Mouse (Mus musculus) MEL (cell line): ENCODE data around the gene Cavin3. TPM values are rescaled to one million over a fixed set of nuclear protein-coding genes. Genes with fewer than 3 reads are reported as not detected.

Source experiments
- DNase-seq: peaks from one replicate; pipeline ENCODE4 v3.0.0; 2011; ENCODE audit warnings: low read depth, low spot score
- H3K27ac ChIP-seq: 2 replicates; pipeline ENCODE4 v1.5.1; 2012; ENCODE audit warnings: low read depth, mild to moderate bottlenecking, control low read depth, low read length, moderate library complexity; ENCODE audit not compliant: control insufficient read depth
- H3K27me3 ChIP-seq, 2 experiments: fragments of 150-350 bp in 1 of 2; sonication (generic) in 1 of 2; 2 replicates each; pipeline ENCODE4 v1.6.1; 2012; ENCODE audit warnings: low read length in 2 of 2, mild to moderate bottlenecking in 2 of 2, improper control_type of control experiment in 1 of 2, moderate library complexity in 1 of 2; ENCODE audit not compliant: insufficient read depth in 2 of 2, control insufficient read depth in 1 of 2
- H3K36me3 ChIP-seq, 2 experiments: 2 replicates each; pipeline ENCODE4 v1.6.1; 2012 to 2014; ENCODE audit warnings: low read length in 2 of 2, improper control_type of control experiment in 1 of 2, inconsistent platforms in 1 of 2, mild to moderate bottlenecking in 1 of 2; ENCODE audit not compliant: insufficient read depth in 2 of 2, control insufficient read depth in 1 of 2
- H3K4me1 ChIP-seq, 2 experiments: fragments of 150-350 bp in 1 of 2; sonication (generic) in 1 of 2; 2 replicates each; pipeline ENCODE4 v1.6.1; 2012; ENCODE audit warnings: low read length in 2 of 2, improper control_type of control experiment in 1 of 2, mild to moderate bottlenecking in 1 of 2; ENCODE audit not compliant: insufficient read depth in 2 of 2, control insufficient read depth in 1 of 2
- H3K4me3 ChIP-seq, 2 experiments: fragments of 150-350 bp in 1 of 2; sonication (generic) in 1 of 2; 2 replicates each; pipeline ENCODE4 v1.5.1; 2012; ENCODE audit warnings: low read depth in 2 of 2, low read length in 2 of 2, mild to moderate bottlenecking in 2 of 2, moderate library complexity in 2 of 2, control low read depth in 1 of 2, improper control_type of control experiment in 1 of 2; ENCODE audit not compliant: control insufficient read depth in 1 of 2, insufficient read depth in 1 of 2
- H3K79me2 ChIP-seq: 2 replicates; pipeline ENCODE4 v1.6.1; 2012; ENCODE audit warnings: mild to moderate bottlenecking, low read length, moderate library complexity; ENCODE audit not compliant: control insufficient read depth, poor library complexity, insufficient read depth
- H3K9ac ChIP-seq: 2 replicates; pipeline ENCODE4 v1.6.1; 2012; ENCODE audit warnings: low read depth, mild to moderate bottlenecking, control low read depth, low read length, moderate library complexity; ENCODE audit not compliant: control insufficient read depth, poor library complexity, severe bottlenecking
- H3K9me3 ChIP-seq: fragments of 150-350 bp; sonication (generic); replicated peaks from 2 replicates; pipeline ENCODE4 v1.6.1; 2012; ENCODE audit warnings: mild to moderate bottlenecking, low read length, improper control_type of control experiment, moderate library complexity; ENCODE audit not compliant: insufficient read depth
- E2F4 ChIP-seq: IDR thresholded peaks from 2 replicates; pipeline ENCODE4 v1.6.1; 2011; ENCODE audit warnings: low read depth, low read length, improper control_type of control experiment, borderline replicate concordance
- ELF1 ChIP-seq: IDR thresholded peaks from 2 replicates; pipeline ENCODE4 v1.6.1; 2014; ENCODE audit warnings: low read depth, mild to moderate bottlenecking, inconsistent platforms, low read length, improper control_type of control experiment, moderate library complexity
- EP300 ChIP-seq, 2 experiments: IDR thresholded peaks; 2 replicates each; pipeline ENCODE4 v1.6.1; 2011; ENCODE audit warnings: improper control_type of control experiment in 2 of 2, low read length in 2 of 2, low read depth in 1 of 2, mild to moderate bottlenecking in 1 of 2
- GABPA ChIP-seq: IDR thresholded peaks from 2 replicates; pipeline ENCODE4 v1.6.1; 2012; ENCODE audit warnings: low read depth, mild to moderate bottlenecking, inconsistent platforms, low read length, improper control_type of control experiment, moderate library complexity
- GATA1 ChIP-seq: IDR thresholded peaks from 2 replicates; pipeline ENCODE4 v1.6.1; 2011; ENCODE audit warnings: low read depth, low read length, improper control_type of control experiment
- KAT2A ChIP-seq: conservative IDR thresholded peaks from 2 replicates; pipeline ENCODE4 v1.6.1; 2012; ENCODE audit warnings: low read depth, low read length, improper control_type of control experiment, inconsistent platforms
- MAFK ChIP-seq: IDR thresholded peaks from 2 replicates; pipeline ENCODE4 v1.6.1; 2011; ENCODE audit warnings: low read depth, mild to moderate bottlenecking, low read length, improper control_type of control experiment, borderline replicate concordance
- MEF2A ChIP-seq: IDR thresholded peaks from 2 replicates; pipeline ENCODE4 v1.6.1; 2014; ENCODE audit warnings: low read depth, mild to moderate bottlenecking, inconsistent platforms, low read length, improper control_type of control experiment; ENCODE audit not compliant: poor library complexity, insufficient replicate concordance, severe bottlenecking; ENCODE audit errors: extremely low read depth
- MXI1 ChIP-seq: IDR thresholded peaks from 2 replicates; pipeline ENCODE4 v1.6.1; 2011; ENCODE audit warnings: mild to moderate bottlenecking, low read depth, low read length, improper control_type of control experiment
- MYB ChIP-seq: IDR thresholded peaks from 2 replicates; pipeline ENCODE4 v1.6.1; 2011; ENCODE audit warnings: mild to moderate bottlenecking, low read depth, low read length, improper control_type of control experiment
- MYC ChIP-seq: IDR thresholded peaks from 2 replicates; pipeline ENCODE4 v1.6.1; 2011; ENCODE audit warnings: low read depth, mild to moderate bottlenecking, low read length, improper control_type of control experiment, moderate library complexity
- POLR2A ChIP-seq, 2 experiments: IDR thresholded peaks; 2 replicates each; pipeline ENCODE4 v1.6.1; 2011 to 2012; ENCODE audit warnings: low read length in 2 of 2, mild to moderate bottlenecking in 2 of 2, control low read depth in 1 of 2, improper control_type of control experiment in 1 of 2, low read depth in 1 of 2, moderate library complexity in 1 of 2; ENCODE audit not compliant: control insufficient read depth in 1 of 2, insufficient read depth in 1 of 2, poor library complexity in 1 of 2
- POLR2AphosphoS2 ChIP-seq: IDR thresholded peaks from 2 replicates; pipeline ENCODE4 v1.6.1; 2011; ENCODE audit warnings: low read length, improper control_type of control experiment
- RAD21 ChIP-seq: IDR thresholded peaks from 2 replicates; pipeline ENCODE4 v1.6.1; 2011; ENCODE audit warnings: mild to moderate bottlenecking, low read depth, low read length, improper control_type of control experiment
- SIN3A ChIP-seq: IDR thresholded peaks from 2 replicates; pipeline ENCODE4 v1.6.1; 2012; ENCODE audit warnings: low read length, improper control_type of control experiment, inconsistent platforms
- SMC3 ChIP-seq: IDR thresholded peaks from 2 replicates; pipeline ENCODE4 v1.6.1; 2011; ENCODE audit warnings: low read depth, low read length, improper control_type of control experiment
- TAL1 ChIP-seq: IDR thresholded peaks from 2 replicates; pipeline ENCODE4 v1.6.1; 2012; ENCODE audit warnings: mild to moderate bottlenecking, inconsistent platforms, low read length, moderate library complexity, mixed read lengths
- TCF12 ChIP-seq: IDR thresholded peaks from 2 replicates; pipeline ENCODE4 v1.6.1; 2014; ENCODE audit warnings: low read depth, mild to moderate bottlenecking, inconsistent platforms, low read length, improper control_type of control experiment, moderate library complexity
- ZC3H11A ChIP-seq: IDR thresholded peaks from 2 replicates; pipeline ENCODE4 v1.6.1; 2012; ENCODE audit warnings: low read depth, mild to moderate bottlenecking, inconsistent platforms, low read length, improper control_type of control experiment
- ZNF384 ChIP-seq: IDR thresholded peaks from 2 replicates; pipeline ENCODE4 v1.6.1; 2012; ENCODE audit warnings: low read depth, mild to moderate bottlenecking, inconsistent platforms, low read length, improper control_type of control experiment
- polyA plus RNA-seq, 2 experiments: library from polyadenylated mRNA; stranded (reverse) in 1 of 2; unstranded in 1 of 2; fragments of >175 nt in 1 of 2; fragments of >200 nt in 1 of 2; gene quantifications; 2 replicates each; pipeline versions ENCODE4 v1.2.1 to v1.2.4; 2012; ENCODE audit warnings: low replicate concordance in 2 of 2, low read depth in 1 of 2; ENCODE audit not compliant: insufficient read length in 2 of 2, insufficient read depth in 1 of 2, missing spikeins in 1 of 2
- total RNA-seq: library from RNA; depleted of rRNA; stranded (reverse); fragments of 300-350 nt; gene quantifications from 2 replicates; pipeline ENCODE4 v1.2.3, GENCODE M21; 2012

Cavin3 gene
- total and polyA plus RNA-seq, 3 experiments = not detected

DNA sequence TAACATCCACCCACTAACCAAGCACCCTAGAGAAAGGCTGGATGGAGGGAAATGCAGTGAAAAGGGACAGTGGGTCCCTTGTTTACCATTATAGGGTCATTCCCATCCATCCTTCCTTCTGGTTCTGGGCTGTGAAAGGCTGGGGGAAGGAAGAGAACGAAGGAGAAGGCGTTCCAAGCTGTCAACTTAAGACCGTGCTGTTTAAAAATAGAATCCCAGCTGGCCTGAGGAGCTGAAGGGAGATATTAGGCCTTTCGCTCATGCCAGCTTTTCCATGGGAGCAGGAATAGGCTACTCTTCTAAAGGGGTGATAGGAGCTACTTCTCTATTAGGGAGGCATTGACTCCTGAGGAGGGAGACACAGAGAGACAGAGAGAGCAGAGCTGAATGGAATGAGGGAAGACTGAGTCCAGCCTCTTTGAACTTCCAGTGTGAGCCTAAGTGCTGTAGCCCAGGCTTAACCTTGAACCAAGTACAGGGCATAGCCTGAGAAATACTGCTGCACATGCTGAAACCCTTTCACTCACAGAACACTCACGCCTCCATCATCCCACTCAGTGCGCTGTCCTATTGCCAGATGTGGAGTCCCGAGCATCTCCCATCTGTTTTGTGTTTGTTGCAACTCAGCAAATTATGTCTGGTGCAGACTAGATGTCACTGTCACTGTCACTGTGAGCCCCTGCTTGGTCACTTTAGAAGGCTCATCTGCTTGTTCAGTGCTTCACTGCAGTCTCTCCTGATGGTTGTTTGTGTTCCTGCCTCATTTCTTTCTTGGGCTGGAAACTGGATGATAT, 43.9 kb downstream of the Cavin3 start:
- TF ChIP-seq ZNF384 (no peak), RAD21 (no peak), POLR2AphosphoS2 (no peak)
- Histone ChIP-seq H3K9ac (no peak overlapping the region), H3K9me3 (no peaks in the 10 kb centered on the region), H3K36me3 (no peaks in the 10 kb centered on the region), H3K4me1 (no peaks in the 10 kb centered on the region), H3K27me3 (no peaks in the 10 kb centered on the region), H3K79me2 (no peaks in the 10 kb centered on the region), H3K4me3 (no peak overlapping the region), H3K27ac (no peak overlapping the region)
- DNase-seq = no peak

DNA sequence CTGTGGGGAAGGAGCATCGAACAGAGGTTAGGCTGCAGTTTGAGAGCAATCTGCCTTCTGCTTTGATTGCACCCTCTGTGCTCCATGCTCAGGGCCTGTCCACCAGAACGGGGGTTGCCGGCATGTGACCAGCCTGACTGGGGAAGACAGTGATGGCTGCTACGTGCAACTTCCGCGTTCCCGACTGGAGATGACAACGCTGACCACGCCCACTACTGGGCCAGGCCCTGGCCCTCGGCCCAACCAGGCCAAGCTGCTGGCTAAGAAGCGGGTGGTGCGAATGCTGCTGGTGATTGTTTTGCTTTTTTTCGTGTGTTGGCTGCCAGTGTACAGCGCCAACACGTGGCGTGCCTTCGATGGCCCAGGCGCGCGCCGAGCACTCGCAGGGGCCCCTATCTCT, 47.3 kb downstream of the Cavin3 start:
- no peaks in the 10 kb centered on the region for H3K4me1 ChIP-seq
- no peak overlapping the region for H3K9ac ChIP-seq
- H3K9me3 ChIP-seq = no peaks in the 10 kb centered on the region
- no peak overlapping the region for H3K27ac ChIP-seq
- H3K36me3 ChIP-seq = no peaks in the 10 kb centered on the region
- no peaks in the 10 kb centered on the region; a peak in 1 of 4 replicates for H3K27me3 ChIP-seq
- H3K4me3 ChIP-seq = no peak overlapping the region
- no peak for DNase-seq
- H3K79me2 ChIP-seq = no peaks in the 10 kb centered on the region
- TF ChIP-seq EP300 (IDR thresholded peaks at IDR 0.05; ENCODE audit: low read depth in 1 of 2, low read length in 2 of 2) (no peak), TAL1 (no peak), GABPA (no peak), MXI1 (no peak), ZC3H11A (no peak), MYC (no peak)

DNA sequence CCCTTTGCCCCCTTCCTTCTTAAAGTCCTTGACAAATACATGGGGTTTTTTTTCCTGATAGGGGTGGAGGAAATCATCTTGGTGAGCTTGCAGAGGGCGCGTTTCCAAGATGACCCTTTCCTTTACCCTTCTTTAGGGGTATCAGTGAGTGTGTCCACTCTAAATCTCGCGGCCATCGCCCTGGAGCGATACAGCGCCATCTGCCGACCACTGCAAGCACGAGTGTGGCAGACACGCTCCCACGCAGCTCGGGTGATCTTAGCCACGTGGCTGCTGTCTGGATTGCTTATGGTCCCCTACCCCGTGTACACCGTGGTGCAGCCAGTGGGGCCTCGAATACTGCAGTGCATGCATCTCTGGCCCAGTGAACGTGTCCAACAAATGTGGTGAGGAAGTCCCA, 48.2 kb downstream of the Cavin3 start:
- no peaks in the 10 kb centered on the region for H3K4me1 ChIP-seq
- no peaks in the 10 kb centered on the region for H3K79me2 ChIP-seq
- H3K9ac ChIP-seq = no peak overlapping the region
- H3K4me3 ChIP-seq = no peak overlapping the region
- no peaks in the 10 kb centered on the region; a peak in 1 of 4 replicates for H3K27me3 ChIP-seq
- H3K9me3 ChIP-seq = no peaks in the 10 kb centered on the region
- H3K27ac ChIP-seq = no peak overlapping the region
- TF ChIP-seq E2F4 (no peak), POLR2AphosphoS2 (no peak), SMC3 (no peak), ZC3H11A (no peak), EP300 (IDR thresholded peaks at IDR 0.05; ENCODE audit: low read depth in 1 of 2, low read length in 2 of 2) (no peak), MXI1 (no peak), MEF2A (no peak), TCF12 (no peak), KAT2A (no peak), ZNF384 (no peak), GATA1 (no peak), MYB (no peak), POLR2A (IDR thresholded peaks at IDR 0.05; ENCODE audit: control insufficient read depth in 1 of 2, insufficient read depth in 1 of 2, low read depth in 1 of 2, low read length in 2 of 2, poor library complexity in 1 of 2) (no peak), MYC (no peak), ELF1 (no peak), SIN3A (no peak), MAFK (no peak), RAD21 (no peak)
- no peak for DNase-seq
- H3K36me3 ChIP-seq = no peaks in the 10 kb centered on the region
